Comparison of ENCODE assay signal across 15 mouse cellular contexts in the genomic region with DNA sequence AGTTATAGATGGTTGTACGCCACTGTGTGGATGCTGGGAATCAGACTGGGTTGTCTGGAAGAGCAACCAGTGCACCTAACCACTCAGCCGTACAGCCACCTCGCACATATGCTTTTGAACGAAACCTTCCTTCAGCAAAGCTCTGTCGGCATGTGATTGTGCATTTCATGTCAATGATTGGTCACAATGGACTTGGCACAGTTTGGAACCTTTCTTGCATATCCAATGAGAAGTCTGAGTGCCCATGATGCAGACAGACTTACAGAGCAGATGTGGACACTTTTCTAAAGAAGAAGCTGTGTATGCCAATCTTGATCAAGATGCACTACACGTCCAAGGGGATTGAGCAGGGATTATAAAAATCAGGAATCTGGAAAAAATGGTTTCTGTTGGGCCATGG.
"Had no signal": no experiment of that assay in that cellular context is flagged by ENCODE, and none has a peak within 500 bp of the region (broad histone marks: within the 10 kb centered on the region; RNA-seq: fewer than 3 reads in every experiment).

No protein-coding gene starts in this region.

- H3K36me3 ChIP-seq: limb, embryonic 12.5 days; liver, embryonic 13.5 days; lung, embryonic 15.5 days had no signal

- H3K27ac ChIP-seq: limb, embryonic 12.5 days; liver, embryonic 13.5 days; lung, embryonic 15.5 days; macrophage had no signal

- H3K4me2 ChIP-seq: limb, embryonic 12.5 days; lung, embryonic 15.5 days; midbrain, embryonic 11.5 days had no signal

- H3K9me3 ChIP-seq: limb, embryonic 12.5 days; liver, embryonic 13.5 days; lung, embryonic 15.5 days; megakaryocyte, embryonic 14.5 days had no signal

- H3K27me3 ChIP-seq: limb, embryonic 12.5 days; liver, embryonic 13.5 days; lung, embryonic 15.5 days; megakaryocyte, embryonic 14.5 days had no signal

- H3K4me3 ChIP-seq: limb, embryonic 12.5 days; liver, embryonic 13.5 days; lung, embryonic 15.5 days; megakaryocyte, embryonic 14.5 days had no signal

- ATAC-seq: liver, postnatal 0 days had no signal

- H3K9ac ChIP-seq: limb, embryonic 12.5 days; liver, embryonic 13.5 days; liver, postnatal 0 days; lung, embryonic 15.5 days had no signal

- DNase-seq: kidney, adult 18-20 months; kidney, postnatal 25 days; layer of hippocampus, adult 9-11 months; layer of hippocampus, postnatal 36 days; liver; liver, embryonic 13.5 days; liver, postnatal 0 days; lung, postnatal 14 days; right cerebral cortex, postnatal 25 days; thymus, postnatal 36 days had no signal

- H3K4me1 ChIP-seq: limb, embryonic 12.5 days; liver, embryonic 13.5 days; lung, embryonic 15.5 days; megakaryocyte, embryonic 14.5 days had no signal
